Mouse (Mus musculus): ENCODE measurements at regions not wholly inside any gene's neighbourhood (a gene's known extent, or its start where the extent isn't known, plus 50 kb on each side); places are given as distances from the start of the nearest gene placed in this dataset.
"Not testable (repeated sequence)": the region's sequence is repeated elsewhere in the genome, so short reads cannot be mapped to it uniquely, and the experiment has no call there.

GRCm38 (mm10) chr8:28487913-28488312, 1040.4 kb downstream of the Poteg start:
- 80% methylated on average over 3 of the region's 3 CpGs for WGBS

DNA sequence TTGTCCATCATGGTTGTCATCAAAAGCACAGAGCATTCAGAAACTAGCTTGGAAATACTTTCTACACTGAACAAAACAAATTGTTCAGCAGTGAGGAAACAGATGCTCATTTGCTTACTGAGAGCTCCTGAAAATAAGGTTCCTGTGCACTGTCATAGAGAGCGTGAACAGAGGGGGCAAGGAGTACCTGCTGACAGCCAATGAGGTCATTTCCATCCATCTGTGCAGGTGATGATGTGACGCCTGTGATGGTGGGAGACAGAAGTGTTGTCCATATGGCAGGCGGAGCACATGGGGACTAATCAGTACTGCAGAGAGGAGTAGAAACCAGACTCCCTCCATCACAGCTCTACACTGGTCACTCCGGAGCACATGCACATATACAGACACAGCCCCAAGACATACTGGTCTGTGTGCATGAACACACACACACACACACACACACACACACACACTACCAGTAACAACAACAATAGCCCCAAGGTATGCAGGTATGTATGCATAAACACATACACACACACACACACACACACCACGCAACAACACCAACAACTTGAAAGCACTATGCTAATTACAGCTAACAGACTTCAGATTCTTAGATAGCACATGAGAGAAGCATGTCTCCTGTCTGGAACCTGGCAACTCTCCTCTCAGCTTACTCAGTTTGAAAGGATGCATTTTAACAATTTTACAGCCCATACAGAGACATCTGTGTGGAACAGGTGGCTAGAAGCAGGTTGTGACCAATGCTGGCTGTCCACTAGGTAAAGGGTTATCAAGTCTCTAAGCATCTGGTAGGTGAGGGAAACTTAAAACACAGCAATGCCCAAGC, 1056.2 kb downstream of the Poteg start:
- Histone ChIP-seq H3K4me3 (replicated peaks) (no peak overlapping the region), H3K9ac (no peak overlapping the region), H3K27ac (no peak overlapping the region), H3K4me1 (replicated peaks) (no peaks in the 10 kb centered on the region), H3K27me3 (replicated peaks) (no peaks in the 10 kb centered on the region), H3K4me2 (replicated peaks) (no peak overlapping the region), H3K36me3 (no peaks in the 10 kb centered on the region), H3K9me3 (no peaks in the 10 kb centered on the region)
- 84% methylated on average over 5 of the region's 5 CpGs for WGBS
- no peak for ATAC-seq

More at GRCm38 (mm10) chr8:28487913-28488312, 1040.4 kb downstream of the Poteg start:
- Histone ChIP-seq H3K4me3 (replicated peaks) (no peak overlapping the region), H3K27ac (no peak overlapping the region), H3K9ac (no peak overlapping the region), H3K4me2 (replicated peaks) (no peak overlapping the region), H3K9me3 (no peaks in the 10 kb centered on the region), H3K27me3 (replicated peaks) (no peaks in the 10 kb centered on the region), H3K4me1 (replicated peaks) (no peaks in the 10 kb centered on the region), H3K36me3 (no peaks in the 10 kb centered on the region)
- no peak for ATAC-seq

- ATAC-seq, result not testable (repeated sequence)
- 83% methylated on average over 1 of the region's 1 CpGs for WGBS
These were observed 1076.0 kb downstream of the Poteg start for GRCm38 (mm10) chr8:28523506-28523905.

DNA sequence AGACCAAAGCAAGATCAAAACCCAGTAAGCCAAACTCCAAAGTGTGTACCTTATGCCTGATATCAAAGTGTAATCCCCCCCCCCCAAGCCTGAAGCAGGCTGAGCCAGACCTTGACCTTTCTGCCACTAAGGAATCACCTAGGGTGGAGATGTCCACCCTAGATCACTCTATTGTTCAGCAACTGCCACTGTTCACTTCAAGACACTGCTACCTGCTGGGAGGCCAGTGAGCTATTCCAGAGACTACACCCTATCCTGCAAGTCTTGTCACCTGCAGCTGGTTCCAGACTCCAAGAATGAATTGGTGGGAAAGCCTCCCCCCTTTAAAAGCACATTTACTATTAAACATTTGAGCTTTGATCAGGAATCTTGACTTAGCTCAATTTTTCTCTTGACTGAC, 1099.8 kb downstream of the Poteg start:
- no peak overlapping the region for H3K9ac ChIP-seq
- H3K9me3 ChIP-seq, result no peaks in the 10 kb centered on the region
- no peak for ATAC-seq
- no peak overlapping the region for H3K4me2 ChIP-seq (replicated peaks)
- H3K4me3 ChIP-seq (replicated peaks), result no peak overlapping the region
- no peaks in the 10 kb centered on the region for H3K27me3 ChIP-seq (replicated peaks)
- no peak overlapping the region for H3K27ac ChIP-seq
- H3K36me3 ChIP-seq, result no peaks in the 10 kb centered on the region
- no peaks in the 10 kb centered on the region for H3K4me1 ChIP-seq (replicated peaks)

More at GRCm38 (mm10) chr8:28523506-28523905, 1076.0 kb downstream of the Poteg start:
- H3K9me3 ChIP-seq; H3K27ac ChIP-seq; H3K36me3 ChIP-seq; H3K4me2 ChIP-seq (replicated peaks); H3K9ac ChIP-seq; H3K4me1 ChIP-seq (replicated peaks); H3K4me3 ChIP-seq (replicated peaks); H3K27me3 ChIP-seq (replicated peaks): not testable (repeated sequence)

DNA sequence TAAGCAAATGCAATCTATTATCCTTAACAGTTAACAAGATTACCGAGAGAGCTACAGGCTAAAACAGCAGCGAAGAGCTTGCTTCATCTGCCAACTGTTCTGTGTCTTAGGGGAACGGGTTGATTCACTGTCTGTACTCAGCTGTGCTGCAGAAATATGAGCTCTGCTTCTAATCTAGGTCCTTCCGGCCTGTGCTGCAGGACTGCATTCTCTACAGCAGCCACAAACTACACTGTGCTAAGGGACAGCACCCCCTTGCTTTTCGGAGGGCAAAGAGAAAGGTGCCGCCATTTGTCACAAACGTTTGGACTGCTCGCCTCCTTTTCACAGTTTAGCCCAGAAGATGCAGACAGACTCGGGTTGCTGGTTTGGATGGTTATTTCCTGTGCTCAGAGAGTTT, 1112.4 kb downstream of the Poteg start:
- 39% methylated on average over 9 of the region's 9 CpGs for WGBS
- H3K36me3 ChIP-seq, result no peaks in the 10 kb centered on the region
- H3K4me1 ChIP-seq (replicated peaks), result no peaks in the 10 kb centered on the region
- no peak for ATAC-seq
- no peak overlapping the region for H3K4me3 ChIP-seq (replicated peaks)
- H3K27ac ChIP-seq, result no peak overlapping the region
- H3K27me3 ChIP-seq (replicated peaks), result no peaks in the 10 kb centered on the region
- no peaks in the 10 kb centered on the region for H3K9me3 ChIP-seq
- H3K9ac ChIP-seq, result no peak overlapping the region
- H3K4me2 ChIP-seq (replicated peaks), result no peak overlapping the region

GRCm38 (mm10) chr8:28579250-28579651, 1131.8 kb downstream of the Poteg start:
- WGBS, result 29% methylated on average over 8 of the region's 8 CpGs
- no peaks in the 10 kb centered on the region for H3K9me3 ChIP-seq
- no peak overlapping the region for H3K4me3 ChIP-seq (replicated peaks)
- H3K4me2 ChIP-seq (replicated peaks), result no peak overlapping the region
- H3K27me3 ChIP-seq (replicated peaks), result no peaks in the 10 kb centered on the region
- no peaks in the 10 kb centered on the region for H3K36me3 ChIP-seq
- ATAC-seq, result no peak
- H3K27ac ChIP-seq, result no peak overlapping the region
- no peak overlapping the region for H3K9ac ChIP-seq
- no peaks in the 10 kb centered on the region for H3K4me1 ChIP-seq (replicated peaks)

GRCm38 (mm10) chr8:28580821-28581220, 1133.4 kb downstream of the Poteg start:
- Histone ChIP-seq H3K4me2 (replicated peaks) (no peak overlapping the region), H3K27me3 (replicated peaks) (no peaks in the 10 kb centered on the region), H3K27ac (no peak overlapping the region), H3K4me3 (replicated peaks) (no peak overlapping the region), H3K9me3 (no peaks in the 10 kb centered on the region), H3K9ac (no peak overlapping the region), H3K36me3 (no peaks in the 10 kb centered on the region), H3K4me1 (replicated peaks) (no peaks in the 10 kb centered on the region)
- ATAC-seq, result no peak
- 91% methylated on average over 2 of the region's 2 CpGs for WGBS

GRCm38 (mm10) chr8:28589999-28590398, 1142.5 kb downstream of the Poteg start:
- Histone ChIP-seq H3K27me3 (replicated peaks) (no peaks in the 10 kb centered on the region), H3K4me2 (replicated peaks) (no peak overlapping the region), H3K36me3 (no peaks in the 10 kb centered on the region), H3K4me1 (replicated peaks) (no peaks in the 10 kb centered on the region), H3K9me3 (no peaks in the 10 kb centered on the region), H3K27ac (no peak overlapping the region), H3K4me3 (replicated peaks) (no peak overlapping the region), H3K9ac (no peak overlapping the region)
- ATAC-seq, result no peak

DNA sequence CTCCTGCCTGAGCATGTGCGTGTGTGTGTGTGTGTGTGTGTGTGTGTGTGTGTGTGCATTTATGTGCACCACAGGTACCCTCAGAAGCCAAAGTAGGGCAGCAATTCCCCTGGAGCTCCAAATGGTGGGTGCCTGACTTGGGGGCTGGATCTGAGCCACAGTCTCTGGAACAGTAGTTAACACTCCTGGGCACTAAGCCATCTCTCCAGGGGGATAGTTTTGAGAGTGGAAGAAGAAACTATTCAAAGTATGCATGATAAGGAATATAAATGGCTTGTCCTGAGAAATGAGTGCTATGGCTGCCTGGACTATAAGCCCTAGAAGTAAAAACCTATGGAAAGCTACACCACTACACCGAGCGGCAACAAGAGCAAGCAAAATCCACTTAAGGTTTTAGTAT, 1145.8 kb downstream of the Poteg start:
- no peaks in the 10 kb centered on the region for H3K36me3 ChIP-seq
- H3K9ac ChIP-seq, result no peak overlapping the region
- no peak overlapping the region for H3K27ac ChIP-seq
- no peaks in the 10 kb centered on the region for H3K4me1 ChIP-seq (replicated peaks)
- H3K4me2 ChIP-seq (replicated peaks), result no peak overlapping the region
- H3K4me3 ChIP-seq (replicated peaks), result no peak overlapping the region
- WGBS, result 83% methylated on average over 3 of the region's 3 CpGs
- H3K9me3 ChIP-seq, result no peaks in the 10 kb centered on the region
- no peak for ATAC-seq
- H3K27me3 ChIP-seq (replicated peaks), result no peaks in the 10 kb centered on the region

GRCm38 (mm10) chr8:28594191-28594590, 1146.7 kb downstream of the Poteg start:
- H3K4me1 ChIP-seq (replicated peaks), result no peaks in the 10 kb centered on the region
- H3K36me3 ChIP-seq, result no peaks in the 10 kb centered on the region
- WGBS, result 47% methylated on average over 12 of the region's 12 CpGs
- no peaks in the 10 kb centered on the region for H3K27me3 ChIP-seq (replicated peaks)
- no peak overlapping the region for H3K27ac ChIP-seq
- ATAC-seq, result no peak
- no peak overlapping the region for H3K9ac ChIP-seq
- H3K4me3 ChIP-seq (replicated peaks), result no peak overlapping the region
- H3K9me3 ChIP-seq, result no peaks in the 10 kb centered on the region
- H3K4me2 ChIP-seq (replicated peaks), result no peak overlapping the region

GRCm38 (mm10) chr8:28594606-28595005, 1147.1 kb downstream of the Poteg start:
- ATAC-seq, result 0 out of 2 replicates have a peak, but pooled peaks have one; percentile 53
- no peak overlapping the region for H3K4me2 ChIP-seq (replicated peaks)
- WGBS, result 41% methylated on average over 8 of the region's 8 CpGs
- no peaks in the 10 kb centered on the region for H3K4me1 ChIP-seq (replicated peaks)
- no peak overlapping the region for H3K27ac ChIP-seq
- no peaks in the 10 kb centered on the region for H3K36me3 ChIP-seq
- H3K4me3 ChIP-seq (replicated peaks), result no peak overlapping the region
- H3K27me3 ChIP-seq (replicated peaks), result no peaks in the 10 kb centered on the region
- H3K9me3 ChIP-seq, result no peaks in the 10 kb centered on the region
- H3K9ac ChIP-seq, result no peak overlapping the region

DNA sequence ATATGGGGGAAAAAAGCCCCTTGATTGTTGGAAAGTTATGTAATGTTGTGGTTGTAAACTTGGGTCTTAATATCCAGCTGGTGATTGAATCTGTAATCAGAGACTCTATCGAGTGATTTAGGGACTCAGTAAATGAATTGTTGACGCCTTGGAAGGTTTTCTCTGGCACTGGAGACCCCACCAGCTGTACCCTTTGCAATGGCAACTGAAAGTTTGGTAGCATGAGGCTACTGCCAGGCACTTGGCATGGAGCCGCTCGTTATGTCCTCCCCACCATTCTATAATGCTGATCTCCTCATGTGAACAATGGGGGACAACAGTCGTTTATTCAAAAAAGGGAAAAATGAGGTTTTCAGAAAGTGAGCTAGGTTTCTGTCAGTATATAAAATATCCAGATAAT, 1148.4 kb downstream of the Poteg start:
- Histone ChIP-seq H3K27ac (no peak overlapping the region), H3K27me3 (replicated peaks) (no peaks in the 10 kb centered on the region), H3K4me2 (replicated peaks) (no peak overlapping the region), H3K36me3 (no peaks in the 10 kb centered on the region), H3K9ac (no peak overlapping the region), H3K4me1 (replicated peaks) (no peaks in the 10 kb centered on the region), H3K9me3 (no peaks in the 10 kb centered on the region), H3K4me3 (replicated peaks) (no peak overlapping the region)
- ATAC-seq, result no peak
- 83% methylated on average over 5 of the region's 5 CpGs for WGBS
